Mouse (Mus musculus): ENCODE results near the gene Tbl3. TPM values are rescaled to one million over a fixed set of nuclear protein-coding genes. Genes with fewer than 3 reads are reported as not detected.
"Not testable (repeated sequence)": the region's sequence is repeated elsewhere in the genome, so short reads cannot be mapped to it uniquely, and the experiment has no call there.

The Tbl3 gene
- polyA plus RNA-seq, 1 experiment: 56.1 TPM

GRCm38 (mm10) chr17:24698715-24699114 is 8.7 kb downstream of the Tbl3 start:
- DNase-seq (ENCODE audit: extremely low spot score in 1 of 2, low spot score in 1 of 2): no peak

GRCm38 (mm10) chr17:24697985-24698384 is 9.5 kb downstream of the Tbl3 start:
- no peak for DNase-seq (ENCODE audit: extremely low spot score in 1 of 2, low spot score in 1 of 2)

GRCm38 (mm10) chr17:24696011-24696697 is 11.3 kb downstream of the Tbl3 start, which contains the start of the genes Gfer and Noxo1:
Gfer (minus strand) TSS chr17:24696156.
Noxo1 (plus strand) TSS chr17:24696234.
- DNase-seq (ENCODE audit: extremely low spot score in 1 of 2, low spot score in 1 of 2): peak; percentile 42 to 78

GRCm38 (mm10) chr17:24695326-24696010 is 12.0 kb downstream of the Tbl3 start:
- no peak for DNase-seq (ENCODE audit: extremely low spot score in 1 of 2, low spot score in 1 of 2)

- no peak for DNase-seq (ENCODE audit: extremely low spot score in 1 of 2, low spot score in 1 of 2)
These were observed 15.1 kb downstream of the Tbl3 start for GRCm38 (mm10) chr17:24692385-24692784.

GRCm38 (mm10) chr17:24689251-24690081 is 18.0 kb downstream of the Tbl3 start, which contains the start of gene Syngr3:
Syngr3 (minus strand) TSS chr17:24689955.
- DNase-seq (ENCODE audit: extremely low spot score in 1 of 2, low spot score in 1 of 2): peak in 1 of 2 experiments; percentile 53

- no peak for DNase-seq (ENCODE audit: extremely low spot score in 1 of 2, low spot score in 1 of 2)
These were observed 19.9 kb downstream of the Tbl3 start for GRCm38 (mm10) chr17:24687599-24687998.

- DNase-seq (ENCODE audit: extremely low spot score in 1 of 2, low spot score in 1 of 2): no peak
These were observed 20.3 kb downstream of the Tbl3 start for GRCm38 (mm10) chr17:24687146-24687595.

- no peak for DNase-seq (ENCODE audit: extremely low spot score in 1 of 2, low spot score in 1 of 2)
These were observed 20.9 kb downstream of the Tbl3 start for GRCm38 (mm10) chr17:24686514-24686913.

GRCm38 (mm10) chr17:24677500-24678080 is 29.9 kb downstream of the Tbl3 start:
- DNase-seq (ENCODE audit: extremely low spot score in 1 of 2, low spot score in 1 of 2): no peak

- DNase-seq (ENCODE audit: extremely low spot score in 1 of 2, low spot score in 1 of 2): no peak
These were observed 30.6 kb downstream of the Tbl3 start for GRCm38 (mm10) chr17:24676877-24677276.

GRCm38 (mm10) chr17:24676187-24676586 is 31.3 kb downstream of the Tbl3 start:
- peak in 1 of 2 experiments; percentile 79 for DNase-seq (ENCODE audit: extremely low spot score in 1 of 2, low spot score in 1 of 2)

- DNase-seq (ENCODE audit: extremely low spot score in 1 of 2, low spot score in 1 of 2): peak in 1 of 2 experiments; percentile 80
These were observed 33.2 kb downstream of the Tbl3 start for GRCm38 (mm10) chr17:24674277-24674676.

GRCm38 (mm10) chr17:24672141-24672540 is 35.3 kb downstream of the Tbl3 start:
- no peak for DNase-seq (ENCODE audit: extremely low spot score in 1 of 2, low spot score in 1 of 2)

GRCm38 (mm10) chr17:24671346-24671745 is 36.1 kb downstream of the Tbl3 start:
- DNase-seq (ENCODE audit: extremely low spot score in 1 of 2, low spot score in 1 of 2): no peak

- DNase-seq (ENCODE audit: extremely low spot score in 1 of 2, low spot score in 1 of 2): no peak
These were observed 37.1 kb downstream of the Tbl3 start for GRCm38 (mm10) chr17:24670246-24670844.

- peak; percentile 84 to 94 for DNase-seq (ENCODE audit: extremely low spot score in 1 of 2, low spot score in 1 of 2)
These were observed 37.8 kb downstream of the Tbl3 start, which contains the start of gene Zfp598 for GRCm38 (mm10) chr17:24669545-24670245. Zfp598 (plus strand) TSS chr17:24669687.

- not testable (repeated sequence) for DNase-seq (ENCODE audit: extremely low spot score in 1 of 2, low spot score in 1 of 2)
These were observed 38.3 kb downstream of the Tbl3 start for GRCm38 (mm10) chr17:24669214-24669544.

- DNase-seq (ENCODE audit: extremely low spot score in 1 of 2, low spot score in 1 of 2): peak in 1 of 2 experiments; percentile 70
These were observed 40.0 kb downstream of the Tbl3 start for GRCm38 (mm10) chr17:24667416-24667815.

All from frontal cortex, adult 2 months (tissue).